Mouse (Mus musculus): ENCODE measurements around the gene Wfdc13.

GRCm38 (mm10) chr2:164715005-164715404 lies 30.1 kb downstream of the Wfdc13 start, which contains the start of gene Spint5:
- TF ChIP-seq GATA1 (IDR thresholded peaks at IDR 0.05; ENCODE audit: borderline replicate concordance, low read length) (no peak), FLI1 (IDR thresholded peaks at IDR 0.05; ENCODE audit: low read length) (no peak)
